Mouse (Mus musculus): Measurements from ENCODE around the gene Cpne7. TPM values are rescaled to one million over a fixed set of nuclear protein-coding genes. Genes with fewer than 3 reads are reported as not detected.

Gene Cpne7
- polyA plus RNA-seq, 1 experiment from 2014 or later = 0.19 TPM

DNA sequence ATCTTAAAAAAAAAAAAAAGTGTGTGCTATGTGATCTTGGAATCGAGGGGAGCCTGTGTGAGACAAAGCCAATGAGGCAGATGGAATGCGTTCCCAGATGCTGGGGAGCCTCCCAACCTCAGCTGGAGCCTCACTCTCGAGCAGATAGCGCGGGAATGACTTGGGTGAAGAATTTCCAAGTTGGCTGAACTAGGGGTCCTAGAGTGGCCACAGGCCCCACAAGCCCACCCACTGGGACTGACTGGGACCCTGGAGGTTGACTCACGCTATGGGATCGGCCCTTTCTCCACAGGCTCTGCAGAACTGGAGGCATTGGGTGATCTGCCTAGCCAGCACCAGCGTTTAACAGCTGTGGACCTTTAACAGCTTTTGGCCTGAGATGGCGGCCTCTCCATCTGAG is 19.1 kb downstream of the Cpne7 start:
- H3K9ac ChIP-seq = no peak overlapping the region
- no peak for ATAC-seq (ENCODE audit: extremely low read depth, insufficient number of reproducible peaks, low FRiP score, low TSS enrichment)
- H3K4me1 ChIP-seq = peaks cover 32% of the 10 kb centered on the region
- H3K36me3 ChIP-seq = no peaks in the 10 kb centered on the region
- no peaks in the 10 kb centered on the region for H3K27me3 ChIP-seq (replicated peaks)
- H3K4me3 ChIP-seq = no peak overlapping the region
- no peak overlapping the region for H3K27ac ChIP-seq (replicated peaks)
- no peak overlapping the region for H3K4me2 ChIP-seq
- H3K9me3 ChIP-seq = peaks cover 3% of the 10 kb centered on the region; the same call in 1 of the 2 replicates
- 73% methylated on average over 9 of the region's 9 CpGs for WGBS

DNA sequence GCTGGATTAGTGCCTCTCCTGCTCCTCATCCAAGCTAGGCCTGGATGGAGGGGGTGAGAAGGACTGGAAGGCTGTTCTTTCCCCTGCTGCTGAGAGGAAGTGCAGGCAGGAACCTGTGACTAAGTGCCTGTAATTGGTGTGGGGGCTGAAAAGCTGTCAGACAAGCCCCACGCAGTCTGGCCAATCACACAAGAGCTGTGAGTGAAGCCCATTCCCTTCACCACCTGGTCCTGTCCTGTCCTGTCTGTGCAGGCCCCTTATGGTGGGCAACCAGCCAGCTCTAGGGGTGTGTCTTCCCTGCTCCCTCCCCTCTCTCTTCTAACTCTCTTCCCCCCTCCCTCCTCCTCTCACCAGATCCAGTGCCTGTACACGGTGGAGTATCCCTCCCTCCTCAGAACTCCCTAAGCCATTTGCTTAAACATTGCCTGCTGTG is 20.5 kb downstream of the Cpne7 start:
- Histone ChIP-seq H3K4me3 (no peak overlapping the region), H3K9me3 (peaks cover 3% of the 10 kb centered on the region; the same call in 1 of the 2 replicates), H3K4me1 (peaks cover 41% of the 10 kb centered on the region), H3K27ac (replicated peaks) (peak overlapping the region; percentile 74), H3K4me2 (no peak overlapping the region), H3K36me3 (no peaks in the 10 kb centered on the region), H3K9ac (peak overlapping the region; percentile 41), H3K27me3 (replicated peaks) (no peaks in the 10 kb centered on the region)
- peak; percentile 59; the same call in 1 of the 2 replicates for ATAC-seq (ENCODE audit: extremely low read depth, insufficient number of reproducible peaks, low FRiP score, low TSS enrichment)
- 6% methylated on average over 2 of the region's 2 CpGs for WGBS

- no peak overlapping the region for H3K9ac ChIP-seq
- no peak for ATAC-seq (ENCODE audit: extremely low read depth, insufficient number of reproducible peaks, low FRiP score, low TSS enrichment)
- 64% methylated on average over 4 of the region's 4 CpGs for WGBS
- H3K27ac ChIP-seq (replicated peaks) = no peak overlapping the region
- no peaks in the 10 kb centered on the region for H3K27me3 ChIP-seq (replicated peaks)
- no peaks in the 10 kb centered on the region for H3K9me3 ChIP-seq
- H3K4me2 ChIP-seq = no peak overlapping the region
- no peak overlapping the region for H3K4me3 ChIP-seq
- peaks cover 42% of the 10 kb centered on the region for H3K4me1 ChIP-seq
- H3K36me3 ChIP-seq = no peaks in the 10 kb centered on the region
Observed at GRCm38 (mm10) chr8:123138741-123139140, 21.6 kb downstream of the Cpne7 start.

GRCm38 (mm10) chr8:123141741-123142462 is 24.7 kb downstream of the Cpne7 start:
- Histone ChIP-seq H3K9me3 (no peaks in the 10 kb centered on the region), H3K4me2 (no peak overlapping the region), H3K27me3 (replicated peaks) (no peaks in the 10 kb centered on the region), H3K4me3 (no peak overlapping the region), H3K27ac (replicated peaks) (peak overlapping the region; percentile 40), H3K9ac (no peak overlapping the region), H3K4me1 (peaks cover 29% of the 10 kb centered on the region), H3K36me3 (no peaks in the 10 kb centered on the region)
- WGBS = 64% methylated on average over 14 of the region's 14 CpGs
- ATAC-seq (ENCODE audit: extremely low read depth, insufficient number of reproducible peaks, low FRiP score, low TSS enrichment) = no peak

GRCm38 (mm10) chr8:123145279-123145678 is 28.1 kb downstream of the Cpne7 start:
- H3K4me3 ChIP-seq = no peak overlapping the region
- H3K27ac ChIP-seq (replicated peaks) = no peak overlapping the region
- WGBS = 48% methylated on average over 6 of the region's 6 CpGs
- no peak overlapping the region for H3K4me2 ChIP-seq
- H3K4me1 ChIP-seq = peaks cover 13% of the 10 kb centered on the region
- no peak overlapping the region for H3K9ac ChIP-seq
- H3K27me3 ChIP-seq (replicated peaks) = no peaks in the 10 kb centered on the region
- no peaks in the 10 kb centered on the region for H3K9me3 ChIP-seq
- H3K36me3 ChIP-seq = no peaks in the 10 kb centered on the region
- no peak for ATAC-seq (ENCODE audit: extremely low read depth, insufficient number of reproducible peaks, low FRiP score, low TSS enrichment)

- no peak overlapping the region for H3K4me3 ChIP-seq
- H3K4me2 ChIP-seq = no peak overlapping the region
- WGBS = 77% methylated on average over 7 of the region's 7 CpGs
- ATAC-seq (ENCODE audit: extremely low read depth, insufficient number of reproducible peaks, low FRiP score, low TSS enrichment) = no peak
- H3K27me3 ChIP-seq (replicated peaks) = no peaks in the 10 kb centered on the region
- no peak overlapping the region for H3K27ac ChIP-seq (replicated peaks)
- H3K36me3 ChIP-seq = no peaks in the 10 kb centered on the region
- no peak overlapping the region for H3K9ac ChIP-seq
- peaks cover 13% of the 10 kb centered on the region for H3K4me1 ChIP-seq
- H3K9me3 ChIP-seq = no peaks in the 10 kb centered on the region
Observed at GRCm38 (mm10) chr8:123146390-123146789, 29.2 kb downstream of the Cpne7 start.

DNA sequence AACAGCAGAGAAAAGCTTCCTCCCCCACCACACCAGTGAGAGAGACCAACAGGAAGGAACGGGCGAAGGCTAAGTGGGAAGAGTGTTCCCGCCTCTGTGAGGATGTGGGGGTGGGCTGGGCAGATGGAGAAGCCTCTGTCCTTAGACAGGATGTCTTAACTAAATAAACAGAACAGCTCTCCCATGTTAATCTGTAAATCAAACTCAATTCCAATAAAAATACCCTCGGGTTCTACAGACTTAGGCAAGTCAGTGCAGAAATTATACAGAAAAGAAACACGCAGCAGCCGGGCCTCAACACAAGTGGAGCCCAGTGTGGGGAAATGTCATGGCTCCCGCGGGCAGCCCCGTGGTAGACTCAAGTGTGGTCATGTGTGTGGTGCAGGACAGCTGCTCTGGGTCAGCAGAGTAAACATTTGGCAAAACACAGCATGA is 33.6 kb downstream of the Cpne7 start:
- no peaks in the 10 kb centered on the region for H3K27me3 ChIP-seq (replicated peaks)
- H3K27ac ChIP-seq (replicated peaks) = peak overlapping the region; percentile 67
- no peak overlapping the region for H3K4me3 ChIP-seq
- no peaks in the 10 kb centered on the region for H3K9me3 ChIP-seq
- ATAC-seq (ENCODE audit: extremely low read depth, insufficient number of reproducible peaks, low FRiP score, low TSS enrichment) = no peak
- 52% methylated on average over 9 of the region's 9 CpGs for WGBS
- H3K4me1 ChIP-seq = peaks cover 6% of the 10 kb centered on the region
- H3K4me2 ChIP-seq = no peak overlapping the region
- no peak overlapping the region for H3K9ac ChIP-seq
- no peaks in the 10 kb centered on the region for H3K36me3 ChIP-seq

DNA sequence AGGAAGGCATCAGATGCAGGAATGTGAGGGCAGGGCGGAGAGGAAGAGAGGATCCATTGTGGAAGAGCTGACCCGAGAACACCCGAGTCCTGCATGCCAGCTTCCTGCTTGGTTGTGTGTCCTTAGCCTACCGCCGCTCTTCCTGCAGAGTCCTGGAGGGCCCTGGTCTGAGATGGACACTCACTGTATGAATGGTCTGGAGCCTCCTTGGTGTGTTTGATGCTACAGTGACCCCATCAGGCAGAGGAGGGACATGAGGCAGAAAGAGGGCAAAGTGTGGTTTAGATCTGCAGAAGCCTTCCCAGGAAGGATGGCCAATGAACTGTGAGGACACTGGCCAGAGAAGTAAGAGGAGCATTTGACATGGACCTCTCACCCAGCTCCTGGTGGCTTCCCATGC is 38.0 kb downstream of the Cpne7 start:
- Histone ChIP-seq H3K9ac (no peak overlapping the region), H3K9me3 (no peaks in the 10 kb centered on the region), H3K27me3 (replicated peaks) (no peaks in the 10 kb centered on the region), H3K36me3 (no peaks in the 10 kb centered on the region), H3K27ac (replicated peaks) (no peak overlapping the region), H3K4me2 (no peak overlapping the region), H3K4me1 (peaks cover 42% of the 10 kb centered on the region), H3K4me3 (no peak overlapping the region)
- ATAC-seq (ENCODE audit: extremely low read depth, insufficient number of reproducible peaks, low FRiP score, low TSS enrichment) = no peak
- 69% methylated on average over 5 of the region's 5 CpGs for WGBS

DNA sequence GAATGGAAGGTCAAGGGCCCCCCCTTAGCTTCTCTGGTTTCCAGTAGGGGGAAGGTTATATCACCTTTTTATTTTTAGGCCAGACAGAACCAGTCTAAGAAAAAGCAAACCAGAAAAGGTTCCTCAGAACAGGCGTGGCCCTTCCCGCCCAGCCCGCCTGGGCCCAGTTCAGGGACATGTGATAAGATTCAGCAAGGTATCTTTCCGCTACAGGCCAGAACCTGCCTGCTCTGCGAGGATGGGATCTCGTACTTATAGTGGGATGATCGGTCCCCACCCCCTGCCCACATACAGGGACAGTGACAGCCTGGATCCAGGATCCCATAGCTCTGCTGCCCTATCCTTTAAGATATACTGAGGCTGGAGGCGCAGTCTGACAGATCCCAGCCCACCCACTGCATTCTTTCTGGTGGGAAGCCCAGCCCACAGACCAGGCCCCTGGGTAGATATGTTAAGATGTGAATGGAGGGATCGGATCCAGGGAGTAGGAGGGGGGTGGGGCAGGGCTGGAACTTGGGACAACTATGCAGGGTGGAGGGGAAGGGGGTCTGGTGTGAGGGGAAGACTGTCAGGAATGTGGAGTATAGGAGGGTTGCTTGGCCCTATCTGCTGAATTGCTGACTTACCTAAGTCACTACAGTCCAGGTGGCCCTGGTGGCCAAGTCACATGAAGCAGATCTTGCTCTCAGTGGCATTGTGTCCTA is 39.0 kb downstream of the Cpne7 start:
- Histone ChIP-seq H3K4me3 (no peak overlapping the region), H3K36me3 (no peaks in the 10 kb centered on the region), H3K4me2 (no peak overlapping the region), H3K27me3 (replicated peaks) (no peaks in the 10 kb centered on the region), H3K9me3 (no peaks in the 10 kb centered on the region), H3K4me1 (peaks cover 42% of the 10 kb centered on the region), H3K9ac (peak overlapping the region; percentile 1; the same call in 1 of the 2 replicates), H3K27ac (replicated peaks) (0 out of 2 replicates have a peak overlapping the region, but pooled peaks have one; percentile 32)
- peak; percentile 10; the same call in 1 of the 2 replicates for ATAC-seq (ENCODE audit: extremely low read depth, insufficient number of reproducible peaks, low FRiP score, low TSS enrichment)
- WGBS = 37% methylated on average over 9 of the region's 9 CpGs

GRCm38 (mm10) chr8:123157888-123158465 is 40.8 kb downstream of the Cpne7 start, which contains the start of gene Sult5a1:
Gene Sult5a1 (minus strand): TSS chr8:123158315.
- Histone ChIP-seq H3K9me3 (no peaks in the 10 kb centered on the region), H3K36me3 (no peaks in the 10 kb centered on the region), H3K4me2 (peak within 1 kb of the TSS; percentile 53), H3K27ac (replicated peaks) (peak within 1 kb of the TSS; percentile 20; the same call in 1 of the 2 replicates), H3K4me1 (peaks cover 42% of the 10 kb centered on the region), H3K27me3 (replicated peaks) (no peaks in the 10 kb centered on the region), H3K4me3 (peak within 1 kb of the TSS; percentile 23), H3K9ac (peak within 1 kb of the TSS; percentile 40)
- WGBS = 32% methylated on average over 13 of the region's 13 CpGs
- ATAC-seq (ENCODE audit: extremely low read depth, insufficient number of reproducible peaks, low FRiP score, low TSS enrichment) = no peak

GRCm38 (mm10) chr8:123181391-123181790 is 64.2 kb downstream of the Cpne7 start:
- 60% methylated on average over 3 of the region's 3 CpGs for WGBS

More at GRCm38 (mm10) chr8:123181391-123181790, 64.2 kb downstream of the Cpne7 start:
- H3K27me3 ChIP-seq (replicated peaks) = no peaks in the 10 kb centered on the region
- H3K4me1 ChIP-seq = peaks cover 14% of the 10 kb centered on the region
- no peak overlapping the region for H3K9ac ChIP-seq
- no peaks in the 10 kb centered on the region for H3K36me3 ChIP-seq
- ATAC-seq (ENCODE audit: extremely low read depth, insufficient number of reproducible peaks, low FRiP score, low TSS enrichment) = no peak
- no peak overlapping the region for H3K4me3 ChIP-seq
- peaks cover 17% of the 10 kb centered on the region for H3K9me3 ChIP-seq
- no peak overlapping the region for H3K27ac ChIP-seq (replicated peaks)
- no peak overlapping the region for H3K4me2 ChIP-seq
